Mouse (Mus musculus): Measurements from ENCODE around the gene Wdr86. TPM values are rescaled to one million over a fixed set of nuclear protein-coding genes. Genes with fewer than 3 reads are reported as not detected.

Wdr86 gene
- polyA plus RNA-seq, 1 experiment from 2014 or later = 2.7 TPM

GRCm38 (mm10) chr5:24685366-24686093, 45.0 kb downstream of the Wdr86 start, which contains the start of gene Nub1:
TSS of gene Nub1 (plus strand) at chr5:24685532.
- DNase-seq (ENCODE audit: low spot score) = peak; percentile 100
- peak within 1 kb of the TSS; percentile 92 for H3K4me3 ChIP-seq (ENCODE audit: low read depth, low read length)
- H3K4me1 ChIP-seq (replicated peaks; ENCODE audit: control insufficient read depth, insufficient read depth) = no peaks in the 10 kb centered on the region; the same call in 1 of the 2 replicates
- TF ChIP-seq EP300 (optimal IDR thresholded peaks at IDR 0.05) (no peak), CTCF (IDR thresholded peaks at IDR 0.05; ENCODE audit: low read depth) (peak; percentile 76)
- H3K9me3 ChIP-seq (ENCODE audit: control insufficient read depth, low read length) = no peaks in the 10 kb centered on the region
- peak within 1 kb of the TSS; percentile 81 for H3K9ac ChIP-seq (ENCODE audit: low read length)
- WGBS = under 1% methylated on average over 53 of the region's 53 CpGs
- H3K27ac ChIP-seq (replicated peaks) = peak within 1 kb of the TSS; percentile 99
- ATAC-seq (ENCODE audit: low FRiP score, low TSS enrichment) = peak; percentile 98
- H3K36me3 ChIP-seq (ENCODE audit: control insufficient read depth, insufficient read depth, low read length) = peaks cover 3% of the 10 kb centered on the region; the same call in 1 of the 2 replicates
- peak within 1 kb of the TSS; percentile 58 for H3K4me2 ChIP-seq (replicated peaks; ENCODE audit: low read depth)
- H3K27me3 ChIP-seq (ENCODE audit: control insufficient read depth, insufficient read depth, low read length) = no peaks in the 10 kb centered on the region

- peak overlapping the region; percentile 42 for H3K4me3 ChIP-seq (ENCODE audit: low read depth, low read length)
- DNase-seq (ENCODE audit: low spot score) (peak; percentile 50), ATAC-seq (ENCODE audit: low FRiP score, low TSS enrichment) (peak; percentile 6)
- peaks cover under 1% of the 10 kb centered on the region; the same call in 1 of the 2 replicates for H3K36me3 ChIP-seq (ENCODE audit: control insufficient read depth, insufficient read depth, low read length)
- H3K9me3 ChIP-seq (ENCODE audit: control insufficient read depth, low read length) = no peaks in the 10 kb centered on the region
- no peaks in the 10 kb centered on the region; the same call in 1 of the 2 replicates for H3K4me1 ChIP-seq (replicated peaks; ENCODE audit: control insufficient read depth, insufficient read depth)
- H3K27me3 ChIP-seq (ENCODE audit: control insufficient read depth, insufficient read depth, low read length) = no peaks in the 10 kb centered on the region
- peak; percentile 35 for TF ChIP-seq CTCF (IDR thresholded peaks at IDR 0.05; ENCODE audit: low read depth)
- TF ChIP-seq EP300 (optimal IDR thresholded peaks at IDR 0.05) = no peak
- 13% methylated on average over 16 of the region's 16 CpGs for WGBS
- peak overlapping the region; percentile 58 for H3K4me2 ChIP-seq (replicated peaks; ENCODE audit: low read depth)
- peak overlapping the region; percentile 99 for H3K27ac ChIP-seq (replicated peaks)
- peak overlapping the region; percentile 64 for H3K9ac ChIP-seq (ENCODE audit: low read length)
Observed at GRCm38 (mm10) chr5:24684578-24685365, 45.8 kb downstream of the Wdr86 start.

- TF ChIP-seq EP300 (optimal IDR thresholded peaks at IDR 0.05) = no peak
- no peak for TF ChIP-seq CTCF (IDR thresholded peaks at IDR 0.05; ENCODE audit: low read depth)
- Histone ChIP-seq H3K9me3 (ENCODE audit: control insufficient read depth, low read length) (no peaks in the 10 kb centered on the region), H3K36me3 (ENCODE audit: control insufficient read depth, insufficient read depth, low read length) (no peaks in the 10 kb centered on the region), H3K27me3 (ENCODE audit: control insufficient read depth, insufficient read depth, low read length) (no peaks in the 10 kb centered on the region), H3K27ac (replicated peaks) (no peak overlapping the region), H3K4me1 (replicated peaks; ENCODE audit: control insufficient read depth, insufficient read depth) (no peaks in the 10 kb centered on the region; the same call in 1 of the 2 replicates), H3K9ac (ENCODE audit: low read length) (no peak overlapping the region), H3K4me3 (ENCODE audit: low read depth, low read length) (no peak overlapping the region), H3K4me2 (replicated peaks; ENCODE audit: low read depth) (no peak overlapping the region)
- ATAC-seq (ENCODE audit: low FRiP score, low TSS enrichment) = no peak
- no peak for DNase-seq (ENCODE audit: low spot score)
- 30% methylated on average over 1 of the region's 1 CpGs for WGBS
Observed at GRCm38 (mm10) chr5:24681436-24681835, 49.1 kb downstream of the Wdr86 start.

- H3K27ac ChIP-seq (replicated peaks) = no peak overlapping the region
- no peaks in the 10 kb centered on the region for H3K36me3 ChIP-seq (ENCODE audit: control insufficient read depth, insufficient read depth, low read length)
- no peaks in the 10 kb centered on the region for H3K27me3 ChIP-seq (ENCODE audit: control insufficient read depth, insufficient read depth, low read length)
- H3K4me3 ChIP-seq (ENCODE audit: low read depth, low read length) = no peak overlapping the region
- peak; percentile 82 for DNase-seq (ENCODE audit: low spot score)
- no peaks in the 10 kb centered on the region for H3K9me3 ChIP-seq (ENCODE audit: control insufficient read depth, low read length)
- no peak overlapping the region for H3K9ac ChIP-seq (ENCODE audit: low read length)
- 23% methylated on average over 4 of the region's 4 CpGs for WGBS
- H3K4me2 ChIP-seq (replicated peaks; ENCODE audit: low read depth) = no peak overlapping the region
- H3K4me1 ChIP-seq (replicated peaks; ENCODE audit: control insufficient read depth, insufficient read depth) = no peaks in the 10 kb centered on the region
- TF ChIP-seq EP300 (optimal IDR thresholded peaks at IDR 0.05) (no peak), CTCF (IDR thresholded peaks at IDR 0.05; ENCODE audit: low read depth) (peak; percentile 95)
- ATAC-seq (ENCODE audit: low FRiP score, low TSS enrichment) = peak; percentile 78
Observed at GRCm38 (mm10) chr5:24674238-24674637, 56.3 kb downstream of the Wdr86 start.

Other genes with a start within 250 kb of the Wdr86 start
- 0.02 TPM in 1 of 2 replicates, not detected in the other for gene Gbx1, start 203.5 kb downstream of the Wdr86 start, polyA plus RNA-seq (2015; fragmentation: Nextera tagmentation; extraction: Ambion mirVana)
- gene Asb10, start 189.7 kb downstream of the Wdr86 start, polyA plus RNA-seq (2015; fragmentation: Nextera tagmentation; extraction: Ambion mirVana) = 0.21 and 0.25 TPM in 2 replicates
- 0.08 TPM in 1 of 2 replicates, not detected in the other for gene 4931409K22Rik, start 173.9 kb downstream of the Wdr86 start, polyA plus RNA-seq (2015; fragmentation: Nextera tagmentation; extraction: Ambion mirVana)
- 45.2 and 45.3 TPM in 2 replicates for gene Abcf2, start 153.3 kb downstream of the Wdr86 start, polyA plus RNA-seq (2015; fragmentation: Nextera tagmentation; extraction: Ambion mirVana)
- gene Chpf2, start 144.0 kb downstream of the Wdr86 start, polyA plus RNA-seq (2015; fragmentation: Nextera tagmentation; extraction: Ambion mirVana) = 18.2 and 19.2 TPM in 2 replicates
- 13.3 and 17.8 TPM in 2 replicates for gene Smarcd3, start 106.3 kb downstream of the Wdr86 start, polyA plus RNA-seq (2015; fragmentation: Nextera tagmentation; extraction: Ambion mirVana)
- gene Nub1, start 45.2 kb downstream of the Wdr86 start, polyA plus RNA-seq (2015; fragmentation: Nextera tagmentation; extraction: Ambion mirVana) = 18.5 and 20.4 TPM in 2 replicates
- gene Crygn, start 27.3 kb upstream of the Wdr86 start, polyA plus RNA-seq (2015; fragmentation: Nextera tagmentation; extraction: Ambion mirVana) = 2.5 and 3.0 TPM in 2 replicates
- 209 and 218 TPM in 2 replicates for gene Rheb, start 111.9 kb upstream of the Wdr86 start, polyA plus RNA-seq (2015; fragmentation: Nextera tagmentation; extraction: Ambion mirVana)

Measured in stomach, postnatal 0 days (tissue).